Mouse (Mus musculus) heart, embryonic 15.5 days (tissue): ENCODE results near the gene Itpr3. TPM values are rescaled to one million over a fixed set of nuclear protein-coding genes. Genes with fewer than 3 reads are reported as not detected.
A peak's percentile ranks its signal among the peaks of the same experiment; 100 is the strongest.

Experiments used
- ATAC-seq: fragments of 200-750 bp; cut with Nextera tagmentation; replicated peaks from 2 replicates; pipeline ENCODE4 v1.8.0; 2017; ENCODE audit warnings: low read depth, moderate TSS enrichment; ENCODE audit not compliant: insufficient number of reproducible peaks, insufficient read depth, low FRiP score
- H3K27ac ChIP-seq: fragments of 300-500 bp; sonication (generic); 2 replicates; pipeline ENCODE4 v1.5.1; 2015; ENCODE audit warnings: mild to moderate bottlenecking, inconsistent platforms
- H3K27me3 ChIP-seq: fragments of 300-500 bp; sonication (generic); 2 replicates; pipeline ENCODE4 v1.6.1; 2015; ENCODE audit warnings: inconsistent platforms
- H3K36me3 ChIP-seq: fragments of 300-500 bp; sonication (generic); 2 replicates; pipeline ENCODE4 v1.6.1; 2015; ENCODE audit warnings: mild to moderate bottlenecking, inconsistent platforms
- H3K4me1 ChIP-seq: fragments of 300-500 bp; sonication (generic); replicated peaks from 2 replicates; pipeline ENCODE4 v1.6.1; 2015; ENCODE audit warnings: inconsistent platforms
- H3K4me2 ChIP-seq: fragments of 300-500 bp; sonication (generic); 2 replicates; pipeline ENCODE4 v1.6.1; 2015; ENCODE audit warnings: inconsistent platforms, mild to moderate bottlenecking, moderate library complexity
- H3K4me3 ChIP-seq: fragments of 300-500 bp; sonication (generic); 2 replicates; pipeline ENCODE4 v1.5.1; 2015; ENCODE audit warnings: mild to moderate bottlenecking, inconsistent platforms
- H3K9ac ChIP-seq: fragments of 300-500 bp; sonication (generic); 2 replicates; pipeline ENCODE4 v1.6.1; 2015; ENCODE audit warnings: mild to moderate bottlenecking, inconsistent platforms
- H3K9me3 ChIP-seq: fragments of 300-500 bp; sonication (generic); replicated peaks from 2 replicates; pipeline ENCODE4 v1.6.1; 2016; ENCODE audit warnings: inconsistent platforms
- WGBS: fragments of 180-500 bp; shearing (Covaris S2); methylation state at CpG from one replicate; pipeline ENCODE4 v1.1.7; 2015; ENCODE audit warnings: mixed read lengths; 5-methylcytosine and 5-hydroxymethylcytosine counted together
- polyA plus RNA-seq: library from polyadenylated mRNA; unstranded; fragments of >200 nt; fragmentation: Nextera tagmentation; extraction: Ambion mirVana; gene quantifications from 2 replicates; pipeline ENCODE4 v1.2.1, GENCODE M21; 2015

Itpr3 gene
- polyA plus RNA-seq, 1 experiment from 2014 or later = 1.4 TPM

GRCm38 (mm10) chr17:27039432-27040102, 17.5 kb upstream of the Itpr3 start:
- no peaks in the 10 kb centered on the region for H3K27me3 ChIP-seq
- ATAC-seq = no peak
- H3K9me3 ChIP-seq = no peaks in the 10 kb centered on the region
- H3K4me1 ChIP-seq = peaks cover 32% of the 10 kb centered on the region
- no peaks in the 10 kb centered on the region for H3K36me3 ChIP-seq
- H3K27ac ChIP-seq = peak overlapping the region; percentile 16; the same call in 1 of the 2 replicates
- H3K4me3 ChIP-seq = no peak overlapping the region
- WGBS = 75% methylated on average over 10 of the region's 10 CpGs
- H3K4me2 ChIP-seq = peak overlapping the region; percentile 47
- no peak overlapping the region for H3K9ac ChIP-seq

- H3K27me3 ChIP-seq = no peaks in the 10 kb centered on the region
- H3K9ac ChIP-seq = 0 out of 2 replicates have a peak overlapping the region, but pooled peaks have one; percentile 21
- ATAC-seq = no peak
Measured at GRCm38 (mm10) chr17:27040304-27041045, 16.6 kb upstream of the Itpr3 start.

GRCm38 (mm10) chr17:27041046-27041786, 15.9 kb upstream of the Itpr3 start:
- no peak; the same call in 1 of the 2 replicates for ATAC-seq
- H3K4me2 ChIP-seq = no peak overlapping the region
- no peaks in the 10 kb centered on the region for H3K27me3 ChIP-seq
- no peak overlapping the region for H3K4me3 ChIP-seq
- no peaks in the 10 kb centered on the region for H3K9me3 ChIP-seq
- no peaks in the 10 kb centered on the region for H3K36me3 ChIP-seq
- H3K9ac ChIP-seq = no peak overlapping the region
- 66% methylated on average over 10 of the region's 13 CpGs for WGBS
- peaks cover 32% of the 10 kb centered on the region for H3K4me1 ChIP-seq
- no peak overlapping the region for H3K27ac ChIP-seq

More at GRCm38 (mm10) chr17:27040304-27041045, 16.6 kb upstream of the Itpr3 start:
- Histone ChIP-seq H3K4me3 (no peak overlapping the region; the same call in 1 of the 2 replicates), H3K27ac (peak overlapping the region; percentile 16; the same call in 1 of the 2 replicates), H3K4me2 (peak overlapping the region; percentile 47), H3K36me3 (no peaks in the 10 kb centered on the region), H3K9me3 (no peaks in the 10 kb centered on the region), H3K4me1 (peaks cover 32% of the 10 kb centered on the region)
- WGBS = 24% methylated on average over 20 of the region's 20 CpGs

- no peak overlapping the region for H3K9ac ChIP-seq
- peaks cover 32% of the 10 kb centered on the region for H3K4me1 ChIP-seq
- ATAC-seq = no peak
- WGBS = 71% methylated on average over 2 of the region's 2 CpGs
- no peaks in the 10 kb centered on the region for H3K27me3 ChIP-seq
- no peak overlapping the region for H3K4me3 ChIP-seq
- H3K9me3 ChIP-seq = no peaks in the 10 kb centered on the region
- H3K27ac ChIP-seq = no peak overlapping the region
- no peak overlapping the region for H3K4me2 ChIP-seq
- H3K36me3 ChIP-seq = no peaks in the 10 kb centered on the region
Measured at GRCm38 (mm10) chr17:27041787-27042055, 15.4 kb upstream of the Itpr3 start.

- H3K4me2 ChIP-seq = no peak overlapping the region
- no peaks in the 10 kb centered on the region for H3K36me3 ChIP-seq
- peaks cover 32% of the 10 kb centered on the region for H3K4me1 ChIP-seq
- H3K27ac ChIP-seq = no peak overlapping the region
- no peak overlapping the region for H3K9ac ChIP-seq
- ATAC-seq = no peak
- no peaks in the 10 kb centered on the region for H3K27me3 ChIP-seq
- WGBS = 59% methylated on average over 6 of the region's 6 CpGs
- no peak overlapping the region for H3K4me3 ChIP-seq
- no peaks in the 10 kb centered on the region for H3K9me3 ChIP-seq
Measured at GRCm38 (mm10) chr17:27042840-27043239, 14.3 kb upstream of the Itpr3 start.

- WGBS = 89% methylated on average over 6 of the region's 6 CpGs
- Histone ChIP-seq H3K9ac (no peak overlapping the region), H3K36me3 (no peaks in the 10 kb centered on the region), H3K27me3 (no peaks in the 10 kb centered on the region), H3K27ac (no peak overlapping the region), H3K9me3 (no peaks in the 10 kb centered on the region), H3K4me1 (peaks cover 18% of the 10 kb centered on the region), H3K4me3 (no peak overlapping the region), H3K4me2 (no peak overlapping the region)
- ATAC-seq = no peak
Measured at GRCm38 (mm10) chr17:27045164-27045563, 11.9 kb upstream of the Itpr3 start.

- no peaks in the 10 kb centered on the region for H3K27me3 ChIP-seq
- no peak overlapping the region for H3K9ac ChIP-seq
- WGBS = 75% methylated on average over 14 of the region's 14 CpGs
- peak overlapping the region; percentile 53 for H3K27ac ChIP-seq
- no peak overlapping the region for H3K4me3 ChIP-seq
- no peak overlapping the region for H3K4me2 ChIP-seq
- H3K4me1 ChIP-seq = peaks cover 26% of the 10 kb centered on the region
- no peak for ATAC-seq
- no peaks in the 10 kb centered on the region for H3K36me3 ChIP-seq
- H3K9me3 ChIP-seq = no peaks in the 10 kb centered on the region
Measured at GRCm38 (mm10) chr17:27047762-27048444, 9.2 kb upstream of the Itpr3 start.

- no peak; the same call in 1 of the 2 replicates for ATAC-seq
- Histone ChIP-seq H3K27me3 (no peaks in the 10 kb centered on the region), H3K36me3 (no peaks in the 10 kb centered on the region), H3K4me2 (no peak overlapping the region), H3K4me3 (no peak overlapping the region), H3K9ac (no peak overlapping the region), H3K4me1 (peaks cover 23% of the 10 kb centered on the region), H3K9me3 (no peaks in the 10 kb centered on the region), H3K27ac (peak overlapping the region; percentile 53)
- 54% methylated on average over 14 of the region's 14 CpGs for WGBS
Measured at GRCm38 (mm10) chr17:27048445-27049239, 8.5 kb upstream of the Itpr3 start.

GRCm38 (mm10) chr17:27050853-27051252, 6.3 kb upstream of the Itpr3 start:
- H3K36me3 ChIP-seq = no peaks in the 10 kb centered on the region
- H3K27ac ChIP-seq = no peak overlapping the region
- H3K9ac ChIP-seq = no peak overlapping the region
- no peak for ATAC-seq
- 58% methylated on average over 5 of the region's 5 CpGs for WGBS
- H3K4me3 ChIP-seq = no peak overlapping the region
- no peaks in the 10 kb centered on the region for H3K27me3 ChIP-seq
- peaks cover 24% of the 10 kb centered on the region for H3K4me1 ChIP-seq
- no peaks in the 10 kb centered on the region for H3K9me3 ChIP-seq
- no peak overlapping the region for H3K4me2 ChIP-seq

GRCm38 (mm10) chr17:27051514-27051913, 5.6 kb upstream of the Itpr3 start:
- 0 out of 2 replicates have a peak overlapping the region, but pooled peaks have one; percentile 11 for H3K4me3 ChIP-seq
- H3K36me3 ChIP-seq = no peaks in the 10 kb centered on the region
- 26% methylated on average over 11 of the region's 11 CpGs for WGBS
- no peak overlapping the region for H3K9ac ChIP-seq
- no peak for ATAC-seq
- H3K27ac ChIP-seq = no peak overlapping the region
- H3K4me2 ChIP-seq = peak overlapping the region; percentile 44
- peaks cover 28% of the 10 kb centered on the region for H3K4me1 ChIP-seq
- H3K27me3 ChIP-seq = no peaks in the 10 kb centered on the region
- no peaks in the 10 kb centered on the region for H3K9me3 ChIP-seq
